Mouse (Mus musculus): ENCODE results near the gene Nmnat3.

Gene Nmnat3

GRCm38 (mm10) chr9:98311316-98311965 lies 24.2 kb downstream of the Nmnat3 start:
- DNase-seq (ENCODE audit: low spot score) = no peak

DNA sequence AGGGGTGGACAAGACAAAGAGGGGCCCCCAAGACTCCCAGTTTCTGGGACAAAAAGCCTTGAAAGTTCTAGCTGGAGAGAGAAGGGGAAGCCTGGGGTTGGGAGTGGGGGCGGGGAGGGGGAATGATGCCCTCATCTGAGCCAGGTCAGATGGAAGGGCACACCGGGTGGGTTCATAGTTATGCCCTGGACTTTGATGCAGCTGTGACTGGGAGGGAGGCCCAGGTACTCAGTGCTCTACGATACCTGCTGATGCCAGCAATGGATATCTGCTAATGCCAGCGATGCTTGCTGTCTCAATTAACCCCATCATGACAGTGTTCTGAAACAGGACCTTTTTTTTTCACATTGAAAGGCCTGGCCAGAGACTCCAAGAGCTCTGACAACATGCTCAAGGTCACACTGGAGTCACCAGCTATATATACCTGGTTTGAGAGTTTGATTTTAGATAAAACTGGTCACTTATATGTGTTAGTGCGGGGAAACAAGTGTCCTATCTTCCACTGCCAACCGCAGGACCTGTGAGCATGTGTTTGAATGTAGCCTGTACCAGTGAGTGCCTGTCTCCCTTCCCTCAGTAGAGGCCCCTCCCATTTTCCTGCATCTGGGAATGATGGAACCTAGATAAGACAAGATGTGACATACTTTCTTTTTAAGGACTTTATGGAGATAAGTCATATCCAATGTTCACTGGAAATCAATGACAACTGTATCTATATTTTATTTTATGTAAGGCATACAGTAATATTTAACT lies 25.6 kb downstream of the Nmnat3 start:
- DNase-seq (ENCODE audit: low spot score) = no peak

GRCm38 (mm10) chr9:98313587-98313986 lies 26.4 kb downstream of the Nmnat3 start:
- no peak for DNase-seq (ENCODE audit: low spot score)

DNA sequence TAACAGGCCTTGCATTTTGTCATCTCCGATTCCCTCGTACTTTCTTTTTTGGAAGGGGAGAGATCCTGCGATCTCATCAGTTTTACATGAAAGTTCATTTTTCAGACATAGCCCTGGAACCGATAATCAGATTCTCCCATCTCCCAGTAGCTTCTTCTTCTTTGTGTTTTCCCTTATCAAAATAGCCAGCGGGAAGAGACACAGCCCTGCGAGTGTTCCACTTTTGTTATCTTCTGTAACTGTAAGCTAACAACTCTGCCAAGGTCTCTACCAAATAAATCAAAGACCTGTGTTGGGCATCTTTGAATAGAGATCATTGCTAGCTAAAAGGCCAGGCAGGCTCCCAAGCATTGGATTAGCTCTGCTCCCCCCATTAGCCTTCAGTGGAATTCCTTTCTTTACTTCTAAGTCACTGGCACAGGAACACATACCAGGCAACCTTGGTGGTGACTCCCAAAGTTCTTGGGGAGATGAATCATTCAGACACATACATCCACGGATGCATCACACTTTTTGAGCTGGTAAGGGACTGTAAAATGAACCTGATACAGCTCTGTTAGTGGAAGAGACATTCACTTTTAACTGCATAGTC lies 26.9 kb downstream of the Nmnat3 start:
- DNase-seq (ENCODE audit: low spot score) = no peak

GRCm38 (mm10) chr9:98317897-98318296 lies 30.7 kb downstream of the Nmnat3 start:
- DNase-seq (ENCODE audit: low spot score) = no peak

GRCm38 (mm10) chr9:98318875-98319274 lies 31.6 kb downstream of the Nmnat3 start:
- no peak for DNase-seq (ENCODE audit: low spot score)

DNA sequence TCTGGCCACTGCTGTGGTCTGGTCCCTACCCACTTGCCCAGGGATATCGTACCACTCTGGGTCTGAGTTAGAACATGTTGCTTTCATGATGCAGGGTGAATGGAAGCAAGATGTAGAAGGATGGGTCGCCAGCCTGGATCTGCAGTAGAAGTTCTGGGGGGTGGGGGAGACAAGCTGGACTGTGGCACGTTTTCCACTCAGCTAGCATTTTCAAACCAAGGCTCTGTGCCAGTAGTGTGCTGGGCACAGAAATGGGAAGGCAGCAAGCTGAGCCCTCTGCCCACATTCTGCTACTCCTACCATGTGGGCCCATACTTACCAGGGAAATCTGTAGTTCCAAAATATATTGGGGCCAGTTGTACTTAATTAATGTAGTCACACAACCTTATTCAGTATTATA lies 33.5 kb downstream of the Nmnat3 start:
- DNase-seq (ENCODE audit: low spot score) = no peak

DNA sequence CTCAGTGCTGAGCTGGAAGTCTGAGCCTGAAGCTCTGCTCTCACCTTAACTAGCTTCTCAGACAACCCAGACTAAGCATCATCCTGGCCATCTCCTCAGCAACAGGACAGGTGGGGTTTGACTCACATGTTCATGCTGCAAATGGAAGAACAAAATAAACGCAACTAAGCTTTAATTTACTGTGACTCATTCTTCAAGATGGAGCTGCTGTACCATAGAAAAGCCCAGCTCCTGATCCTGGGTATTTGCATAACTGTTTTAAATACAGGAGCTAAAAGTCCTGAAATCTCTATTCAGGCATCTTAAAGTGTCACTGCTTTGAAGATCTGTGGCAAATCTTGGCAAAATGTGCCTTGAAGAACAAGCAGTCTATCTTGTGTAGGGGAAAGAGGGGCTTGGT lies 38.9 kb downstream of the Nmnat3 start:
- no peak for DNase-seq (ENCODE audit: low spot score)

DNA sequence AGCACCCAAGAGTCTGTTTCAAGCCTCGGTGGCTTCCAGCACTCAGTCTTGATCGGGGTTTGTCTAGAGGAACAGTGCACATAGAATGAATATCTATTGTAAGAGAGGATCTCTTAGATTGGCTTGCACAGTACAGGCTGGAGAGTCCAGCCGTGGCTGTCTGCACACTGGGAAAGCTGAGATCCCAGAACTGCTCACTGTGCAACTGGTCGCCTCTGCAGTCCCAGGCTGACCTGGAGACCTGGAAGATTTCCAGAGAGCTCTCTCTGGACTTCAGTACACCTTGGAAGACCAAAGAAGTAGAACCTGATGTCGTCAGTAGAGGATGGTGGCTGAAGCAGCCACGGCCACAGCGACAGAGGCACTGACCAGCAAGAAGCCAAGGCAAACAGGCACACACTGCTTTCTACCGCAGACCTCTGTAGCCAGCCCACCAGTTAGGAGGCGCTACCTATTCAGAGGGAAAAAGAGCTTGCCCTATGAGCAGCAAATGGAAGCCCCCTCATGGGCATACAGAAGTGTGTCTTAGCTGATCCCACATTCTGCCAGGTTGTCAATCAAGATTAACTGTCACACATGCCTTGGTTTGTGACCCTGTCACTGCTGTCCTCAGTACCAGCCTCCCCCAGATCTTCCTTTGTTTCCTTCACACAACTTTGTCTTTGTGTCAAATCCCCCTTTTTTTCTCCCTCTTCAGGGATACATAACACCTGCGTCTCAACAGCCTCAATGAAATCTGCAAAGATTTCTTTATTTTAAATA lies 41.4 kb downstream of the Nmnat3 start:
- no peak for DNase-seq (ENCODE audit: low spot score)

GRCm38 (mm10) chr9:98329274-98330105 lies 42.3 kb downstream of the Nmnat3 start:
- peak; percentile 34 for DNase-seq (ENCODE audit: low spot score)

DNA sequence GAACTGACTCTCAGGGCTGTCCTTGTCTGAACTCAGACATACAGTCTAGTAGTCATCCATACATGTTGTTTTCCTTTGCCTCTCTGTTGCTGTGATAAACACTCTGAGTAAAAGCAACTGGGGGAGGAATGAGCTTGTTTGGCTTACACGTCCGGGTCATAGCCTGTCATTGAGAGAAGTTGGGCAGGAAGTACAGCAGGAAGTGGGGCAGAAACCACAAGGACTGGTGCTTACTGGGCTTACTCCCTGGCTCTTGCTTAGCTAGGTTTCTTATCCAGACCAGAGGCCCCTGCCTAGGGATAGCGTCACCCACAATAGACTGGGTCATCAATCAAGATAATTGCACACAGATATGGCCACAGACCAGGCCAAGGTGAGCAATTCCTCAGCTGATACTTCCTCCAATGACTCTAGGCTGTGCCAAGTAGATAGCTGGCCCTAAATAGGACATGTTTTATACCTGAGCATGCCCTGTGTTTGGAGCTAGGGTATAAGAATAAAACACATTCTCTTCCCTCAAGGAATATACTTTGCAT lies 46.1 kb downstream of the Nmnat3 start:
- no peak for DNase-seq (ENCODE audit: low spot score)

DNA sequence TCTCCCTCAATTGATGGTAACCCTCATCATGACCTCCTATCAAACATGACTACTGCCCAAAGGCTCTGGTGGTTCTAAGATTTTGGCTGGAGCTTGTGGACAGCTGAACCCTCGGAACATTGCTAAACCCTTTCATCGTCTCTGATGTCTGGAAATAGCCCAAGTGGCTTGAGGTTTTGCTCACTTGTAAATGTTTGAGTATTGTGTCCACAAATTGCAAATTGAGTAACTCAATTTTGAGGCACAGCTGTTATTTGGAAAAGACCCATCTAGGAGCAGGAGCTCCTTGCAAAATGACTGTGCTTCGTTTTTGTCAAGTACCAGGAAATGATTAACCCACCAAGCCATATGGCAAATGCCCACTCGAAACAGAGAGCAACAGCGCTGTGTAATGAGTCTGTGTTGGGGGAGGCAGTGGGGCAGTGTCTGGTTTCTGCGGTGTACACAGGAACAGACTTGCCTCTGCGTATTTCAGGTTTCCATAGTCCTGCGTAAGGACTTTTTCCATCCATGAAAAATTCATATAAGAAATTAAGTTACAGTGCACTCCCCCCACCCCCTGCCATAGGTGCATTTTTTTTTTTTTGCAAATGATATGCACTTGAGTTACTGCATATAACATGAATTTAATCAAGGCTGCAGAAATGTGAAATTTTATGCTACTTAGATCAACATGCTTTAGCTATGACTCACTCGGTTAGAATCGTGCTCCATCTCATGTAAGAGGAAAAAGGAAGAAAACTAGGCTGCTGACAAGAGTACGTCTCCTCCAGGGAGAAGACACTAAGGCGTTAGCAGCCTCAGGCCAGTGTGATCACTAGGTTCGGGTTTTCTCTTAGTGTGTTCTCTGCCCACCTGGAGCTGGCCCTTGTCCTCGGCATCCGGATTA lies 50.9 kb downstream of the Nmnat3 start:
- DNase-seq (ENCODE audit: low spot score) = no peak

DNA sequence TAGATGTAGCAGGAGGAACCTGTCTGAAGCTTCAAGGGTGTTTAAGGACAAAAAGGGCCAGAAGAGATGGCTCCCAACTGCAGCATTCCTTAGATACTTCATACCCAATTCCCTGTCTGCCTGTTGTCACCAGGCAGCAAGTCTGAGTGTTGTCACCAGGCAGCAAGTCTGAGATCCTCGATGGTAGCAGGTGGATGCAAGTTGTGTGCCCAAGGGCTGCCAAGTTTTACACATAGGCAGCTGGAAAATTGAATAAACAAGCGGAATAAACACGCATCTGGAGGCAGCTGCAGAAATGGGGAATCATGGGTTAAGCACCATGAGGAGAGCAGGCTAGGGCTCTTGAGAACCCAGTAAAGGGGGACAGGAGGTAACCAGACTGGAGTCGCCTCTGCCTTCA lies 52.7 kb downstream of the Nmnat3 start:
- no peak for DNase-seq (ENCODE audit: low spot score)

GRCm38 (mm10) chr9:98340427-98340826 lies 53.2 kb downstream of the Nmnat3 start:
- no peak for DNase-seq (ENCODE audit: low spot score)

GRCm38 (mm10) chr9:98345840-98346239 lies 58.6 kb downstream of the Nmnat3 start:
- no peak for DNase-seq (ENCODE audit: low spot score)

GRCm38 (mm10) chr9:98346240-98346639 lies 59.0 kb downstream of the Nmnat3 start:
- DNase-seq (ENCODE audit: low spot score) = no peak

DNA sequence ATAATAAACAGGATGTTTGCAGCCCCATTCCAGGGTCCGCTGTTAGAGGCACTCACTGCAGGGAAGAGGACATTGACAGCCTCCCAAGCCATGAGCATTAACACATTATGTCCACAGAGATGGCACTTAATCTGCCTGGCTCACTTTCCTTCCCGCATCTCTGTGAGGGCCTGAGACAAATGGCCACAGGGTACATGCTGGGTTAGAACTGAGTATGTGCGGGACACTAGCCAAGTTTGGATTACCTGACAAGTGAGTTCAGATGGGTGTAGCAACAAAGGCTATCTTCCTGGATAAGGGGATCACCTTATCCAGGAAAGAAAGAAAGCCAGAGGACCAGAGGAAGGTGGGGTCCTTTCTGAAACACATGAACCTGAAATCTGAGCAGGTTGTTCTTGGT lies 59.8 kb downstream of the Nmnat3 start:
- no peak for DNase-seq (ENCODE audit: low spot score)

- no peak for DNase-seq (ENCODE audit: low spot score)
Measured at GRCm38 (mm10) chr9:98350318-98351144, 63.3 kb downstream of the Nmnat3 start.

DNA sequence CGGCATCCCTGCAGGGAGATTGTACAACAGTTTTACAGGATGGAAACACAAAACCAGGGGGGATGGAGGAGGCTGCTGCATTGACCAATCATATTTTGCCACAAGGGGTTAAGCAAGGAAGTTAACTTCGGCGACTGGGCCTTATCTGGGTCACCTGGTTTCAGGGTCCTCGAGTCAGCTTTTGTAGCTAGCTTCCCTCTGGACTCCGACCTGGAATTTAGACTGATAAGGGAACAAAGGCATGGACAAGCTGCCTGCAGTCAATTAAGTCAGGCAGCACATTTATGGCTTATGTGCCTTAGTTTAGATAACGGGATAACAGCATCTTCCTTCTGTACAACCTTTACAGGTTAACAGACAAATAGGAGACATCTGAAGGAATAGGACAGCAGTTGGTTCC lies 65.1 kb downstream of the Nmnat3 start:
- DNase-seq (ENCODE audit: low spot score) = no peak

DNA sequence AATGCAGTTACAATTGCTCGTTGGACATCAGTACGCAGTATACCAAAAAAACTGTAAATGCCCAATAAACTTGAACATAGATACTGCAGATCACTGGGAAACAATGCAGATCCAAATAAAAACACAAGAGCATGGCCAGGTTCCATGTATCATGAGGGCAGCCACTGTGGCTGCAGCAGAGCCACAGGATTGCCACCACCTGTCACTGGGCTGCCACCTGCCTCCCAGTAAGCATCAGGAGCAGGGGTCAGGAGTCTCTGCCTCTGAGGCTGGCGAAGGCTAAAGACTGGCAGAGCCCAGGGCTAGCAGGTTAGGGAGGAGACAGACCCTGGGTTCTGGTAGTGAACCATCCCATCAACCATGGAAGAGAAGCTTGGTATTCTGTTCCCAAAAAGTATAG lies 67.7 kb downstream of the Nmnat3 start:
- no peak for DNase-seq (ENCODE audit: low spot score)

All from embryo, embryonic 10 days (tissue).